Mouse (Mus musculus) lung, postnatal 0 days (tissue): ENCODE data around the gene Rap1gap2.

Experiments
- CTCF ChIP-seq: IDR thresholded peaks from 2 replicates; pipeline ENCODE4 v1.5.1; 2016; ENCODE audit warnings: antibody characterized with exemption, mild to moderate bottlenecking
- EP300 ChIP-seq: IDR thresholded peaks from 2 replicates; pipeline ENCODE4 v1.6.1; 2016; ENCODE audit warnings: antibody characterized with exemption, mild to moderate bottlenecking, control low read depth

DNA sequence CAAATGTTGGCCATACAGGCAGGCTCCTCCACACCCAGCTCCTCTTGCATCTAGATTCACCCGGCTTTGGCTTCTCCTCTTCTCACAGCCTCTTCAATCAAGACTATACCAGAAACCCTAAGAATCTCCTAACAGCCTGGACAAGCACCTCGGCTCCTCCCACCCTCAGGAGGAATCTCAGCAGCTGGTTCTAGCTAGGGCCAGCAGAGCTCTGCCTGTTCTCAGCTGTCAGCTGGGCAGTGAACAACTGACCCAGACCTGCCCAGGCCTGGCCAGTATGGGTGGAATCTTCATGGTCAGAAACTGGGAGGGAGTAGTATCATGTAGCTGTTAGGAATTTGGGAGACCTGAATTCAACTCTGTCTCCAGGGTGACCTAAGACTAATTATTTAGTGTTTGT, 206.5 kb downstream of the Rap1gap2 start:
- no peak for TF ChIP-seq CTCF
- no peak for TF ChIP-seq EP300
